In the genomic region with DNA sequence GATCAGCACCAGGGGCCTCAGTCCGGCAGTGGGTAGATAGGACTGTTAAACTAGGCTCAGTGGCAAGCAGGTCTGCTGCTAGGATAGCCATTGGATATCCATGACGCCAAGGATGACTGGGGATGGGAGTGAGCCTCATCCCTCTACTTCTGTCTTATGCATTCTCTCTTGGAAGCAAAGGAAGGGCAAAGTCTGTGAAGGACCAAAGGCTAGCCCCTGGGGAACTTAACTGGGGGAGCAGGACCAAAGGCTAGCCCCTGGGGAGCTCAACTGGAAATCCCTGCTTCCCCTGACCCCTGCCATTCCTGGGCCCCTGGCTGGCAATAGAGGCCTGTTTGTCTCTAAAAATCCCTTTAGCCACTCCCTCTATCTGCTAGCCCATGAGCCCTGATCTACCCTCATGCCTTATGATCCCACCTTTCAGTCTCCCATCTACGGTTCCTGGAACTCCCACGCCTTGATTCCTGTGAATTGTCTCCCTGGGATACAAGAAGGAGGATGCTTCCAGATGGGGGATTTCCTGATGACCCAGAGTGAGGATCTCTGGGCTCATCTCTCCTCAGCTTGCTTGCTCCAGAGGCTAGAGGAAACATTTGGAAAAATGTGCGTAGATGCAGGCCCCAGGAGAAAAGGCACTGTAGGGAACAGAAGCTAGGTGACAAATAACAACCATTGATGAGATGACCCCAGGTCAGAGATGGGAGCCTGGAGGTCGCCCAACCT, we compare ENCODE assay signal across 22 mouse cellular contexts. TPM values are rescaled to one million over a fixed set of nuclear protein-coding genes. Genes with fewer than 3 reads are reported as not detected.
DNase-seq lines count a peak whose midpoint lies in the region; ATAC-seq and TF ChIP-seq lines count a peak whose summit lies in the region.
"Had no signal": no experiment of that assay in that cellular context is flagged by ENCODE, and none has a peak within 500 bp of the region (broad histone marks: within the 10 kb centered on the region; RNA-seq: fewer than 3 reads in every experiment).

No protein-coding gene starts in this region.

- peaks cover 44% of the 10 kb centered on the region for H3K4me1 ChIP-seq in heart, embryonic 15.5 days (replicated peaks)
- H3K4me1 ChIP-seq in midbrain, embryonic 16.5 days (ENCODE audit: control insufficient read depth, insufficient read depth, low read length) = no peaks in the 10 kb centered on the region
- H3K4me1 ChIP-seq in midbrain, embryonic 15.5 days = no peaks in the 10 kb centered on the region
- peaks cover 56% of the 10 kb centered on the region for H3K4me1 ChIP-seq in small intestine, adult 2 months (ENCODE audit: control insufficient read depth, insufficient read depth, insufficient read length, low read length)

- no peak for ATAC-seq in heart, embryonic 15.5 days (replicated peaks; ENCODE audit: insufficient number of reproducible peaks, insufficient read depth, low FRiP score, low read depth)
- ATAC-seq in midbrain, embryonic 16.5 days = no peak
- ATAC-seq in midbrain, embryonic 15.5 days (replicated peaks) = no peak
- ATAC-seq: forebrain, postnatal 0 days; inflammation-experienced regulatory T-cells, adult 6 months; liver, postnatal 0 days had no signal

- TF ChIP-seq POLR2A in small intestine, adult 2 months (IDR thresholded peaks at IDR 0.05; ENCODE audit: low read depth, low read length) = no peak

- peak overlapping the region; percentile 30; the same call in 1 of the 2 replicates for H3K27ac ChIP-seq in heart, embryonic 15.5 days
- peak overlapping the region; percentile 90 for H3K27ac ChIP-seq in layer of hippocampus, adult 2 months
- H3K27ac ChIP-seq in midbrain, embryonic 16.5 days (ENCODE audit: low read length) = 0 out of 2 replicates have a peak overlapping the region, but pooled peaks have one; percentile 22
- no peak overlapping the region for H3K27ac ChIP-seq in midbrain, embryonic 15.5 days
- H3K27ac ChIP-seq in small intestine, adult 2 months (ENCODE audit: insufficient read depth, low read depth, low read length) = peak overlapping the region; percentile 5; the same call in 1 of the 2 replicates
- H3K27ac ChIP-seq: hindbrain, embryonic 12.5 days; kidney, postnatal 0 days; limb, embryonic 12.5 days had no signal

- no peak overlapping the region for H3K4me3 ChIP-seq in heart, embryonic 15.5 days
- H3K4me3 ChIP-seq in layer of hippocampus, adult 2 months = no peak overlapping the region
- no peak overlapping the region for H3K4me3 ChIP-seq in midbrain, embryonic 16.5 days (ENCODE audit: low read depth, low read length)
- H3K4me3 ChIP-seq in midbrain, embryonic 15.5 days = no peak overlapping the region
- no peak overlapping the region for H3K4me3 ChIP-seq in small intestine, adult 2 months (ENCODE audit: low read depth, low read length)
- H3K4me3 ChIP-seq: hindbrain, embryonic 12.5 days; limb, embryonic 12.5 days; megakaryocyte, embryonic 14.5 days had no signal

- H3K4me2 ChIP-seq in heart, embryonic 15.5 days = no peak overlapping the region
- no peak overlapping the region for H3K4me2 ChIP-seq in midbrain, embryonic 16.5 days (ENCODE audit: low read length)
- no peak overlapping the region for H3K4me2 ChIP-seq in midbrain, embryonic 15.5 days
- H3K4me2 ChIP-seq: heart, embryonic 11.5 days; hindbrain, embryonic 12.5 days; limb, embryonic 12.5 days; liver, embryonic 11.5 days had no signal

- TF ChIP-seq CTCF in layer of hippocampus, adult 2 months (conservative IDR thresholded peaks at IDR 0.05) = no peak
- no peak for TF ChIP-seq CTCF in small intestine, adult 2 months (IDR thresholded peaks at IDR 0.05; ENCODE audit: extremely low read depth, insufficient read length, insufficient replicate concordance, low read depth, low read length)

- no peaks in the 10 kb centered on the region for H3K9me3 ChIP-seq in heart, embryonic 15.5 days (replicated peaks)
- no peaks in the 10 kb centered on the region for H3K9me3 ChIP-seq in midbrain, embryonic 16.5 days (replicated peaks; ENCODE audit: control insufficient read depth, low read length, poor library complexity, severe bottlenecking)
- H3K9me3 ChIP-seq in midbrain, embryonic 15.5 days = no peaks in the 10 kb centered on the region
- H3K9me3 ChIP-seq: hindbrain, embryonic 12.5 days; limb, embryonic 12.5 days; megakaryocyte, embryonic 14.5 days had no signal

- no peak overlapping the region for H3K9ac ChIP-seq in heart, embryonic 15.5 days
- H3K9ac ChIP-seq in midbrain, embryonic 16.5 days (ENCODE audit: low read depth, low read length) = no peak overlapping the region
- no peak overlapping the region for H3K9ac ChIP-seq in midbrain, embryonic 15.5 days
- H3K9ac ChIP-seq: forebrain, postnatal 0 days; hindbrain, embryonic 12.5 days; limb, embryonic 12.5 days; liver, postnatal 0 days had no signal

- no peaks in the 10 kb centered on the region; the same call in 1 of the 2 replicates for H3K27me3 ChIP-seq in heart, embryonic 15.5 days
- no peaks in the 10 kb centered on the region for H3K27me3 ChIP-seq in midbrain, embryonic 16.5 days (ENCODE audit: control insufficient read depth, insufficient read depth, low read depth, low read length)
- H3K27me3 ChIP-seq in midbrain, embryonic 15.5 days (replicated peaks) = no peaks in the 10 kb centered on the region
- H3K27me3 ChIP-seq in small intestine, adult 2 months (ENCODE audit: control insufficient read depth, insufficient read depth, low read length) = no peaks in the 10 kb centered on the region
- H3K27me3 ChIP-seq: hindbrain, embryonic 12.5 days; limb, embryonic 12.5 days had no signal

- WGBS in heart, embryonic 15.5 days = 78% methylated on average over 6 of the region's 6 CpGs
- 80% methylated on average over 6 of the region's 6 CpGs for WGBS in midbrain, embryonic 16.5 days
- 71% methylated on average over 6 of the region's 6 CpGs for WGBS in midbrain, embryonic 15.5 days
- 71% methylated on average over 6 of the region's 6 CpGs for WGBS in small intestine, adult 2 months

- no peaks in the 10 kb centered on the region for H3K36me3 ChIP-seq in heart, embryonic 15.5 days
- peaks cover 9% of the 10 kb centered on the region; the same call in 1 of the 2 replicates for H3K36me3 ChIP-seq in midbrain, embryonic 16.5 days (ENCODE audit: control insufficient read depth, insufficient read depth, low read length)
- peaks cover 11% of the 10 kb centered on the region; the same call in 1 of the 2 replicates for H3K36me3 ChIP-seq in midbrain, embryonic 15.5 days (replicated peaks)
- peaks cover 17% of the 10 kb centered on the region for H3K36me3 ChIP-seq in small intestine, adult 2 months (ENCODE audit: control insufficient read depth, insufficient read depth, low read length)
- H3K36me3 ChIP-seq: limb, embryonic 12.5 days had no signal

- DNase-seq in heart, postnatal 4 days = no peak
- DNase-seq in layer of hippocampus, adult 2 months (ENCODE audit: low spot score in 2 of 2) = no peak
- no peak for DNase-seq in layer of hippocampus, postnatal 14 days (ENCODE audit: low spot score in 2 of 2)
- no peak for DNase-seq in MN1 (ENCODE audit: low spot score)
- DNase-seq: adrenal gland, postnatal 10 days; cerebellum, adult 8-10 months; forebrain, postnatal 0 days; gastrocnemius, postnatal 36 days; kidney, adult 18-20 months; liver, postnatal 0 days; thymus, postnatal 25 days had no signal

RNA-seq across cellular contexts. Expression of a gene that starts 24.8 kb away (rescaled TPM):
- 0.58 and 0.66 TPM in 2 replicates for polyA plus RNA-seq in heart, embryonic 15.5 days (2015; fragmentation: Nextera tagmentation; extraction: Ambion mirVana)
- 10 to 100 TPM; 26.0 to 30.1 TPM for total RNA-seq in heart, postnatal 4 days (2021)
- 100 to 1,000 TPM in 1 of 2 experiments, 10 to 100 TPM in 1; 94.4 to 102 TPM for total RNA-seq in layer of hippocampus, adult 2 months (2021)
- total RNA-seq in layer of hippocampus, postnatal 14 days (2021) = 100 to 1,000 TPM in 1 of 2 experiments, 10 to 100 TPM in 1; 95.4 to 102 TPM
- polyA plus RNA-seq in midbrain, embryonic 16.5 days (2015; fragmentation: Nextera tagmentation; extraction: Ambion mirVana) = 1.6 and 1.9 TPM in 2 replicates
- polyA plus RNA-seq in midbrain, embryonic 15.5 days (2015; fragmentation: Nextera tagmentation; extraction: Ambion mirVana) = 2.1 and 2.3 TPM in 2 replicates
- 12.9 and 52.6 TPM in 2 replicates for polyA plus RNA-seq in small intestine, adult 2 months (2012; rRNA removed)
- polyA plus RNA-seq: liver, postnatal 0 days had no signal

RNA-seq across cellular contexts. Expression of a gene that starts 41.5 kb away (rescaled TPM):
- 0.29 and 1.3 TPM in 2 replicates for polyA plus RNA-seq in heart, embryonic 15.5 days (2015; fragmentation: Nextera tagmentation; extraction: Ambion mirVana)
- total RNA-seq in heart, postnatal 4 days (2021) = under 1 TPM; 0.45 to 0.69 TPM
- total RNA-seq in layer of hippocampus, adult 2 months (2021) = 1 to 10 TPM in 1 of 2 experiments, under 1 TPM in 1; 0.79 to 1.7 TPM
- 1 to 10 TPM; 1.1 to 2.4 TPM for total RNA-seq in layer of hippocampus, postnatal 14 days (2021)
- 0.76 and 1.6 TPM in 2 replicates for polyA plus RNA-seq in midbrain, embryonic 16.5 days (2015; fragmentation: Nextera tagmentation; extraction: Ambion mirVana)
- polyA plus RNA-seq in midbrain, embryonic 15.5 days (2015; fragmentation: Nextera tagmentation; extraction: Ambion mirVana) = 0.44 and 1.1 TPM in 2 replicates
- polyA plus RNA-seq in small intestine, adult 2 months (2012; rRNA removed) = 0.19 and 0.27 TPM in 2 replicates
- total RNA-seq: gastrocnemius, postnatal 36 days had no signal
- polyA plus RNA-seq: heart, embryonic 11.5 days; liver, embryonic 11.5 days had no signal

RNA-seq across cellular contexts. Expression of a gene that starts 53.9 kb away (rescaled TPM):
- 100 and 102 TPM in 2 replicates for polyA plus RNA-seq in heart, embryonic 15.5 days (2015; fragmentation: Nextera tagmentation; extraction: Ambion mirVana)
- total RNA-seq in heart, postnatal 4 days (2021) = 10 to 100 TPM; 66.3 to 66.5 TPM
- 10 to 100 TPM; 98.5 to 98.7 TPM for total RNA-seq in layer of hippocampus, adult 2 months (2021)
- total RNA-seq in layer of hippocampus, postnatal 14 days (2021) = 10 to 100 TPM; 97.5 to 98.6 TPM
- 173 and 176 TPM in 2 replicates for polyA plus RNA-seq in midbrain, embryonic 16.5 days (2015; fragmentation: Nextera tagmentation; extraction: Ambion mirVana)
- polyA plus RNA-seq in midbrain, embryonic 15.5 days (2015; fragmentation: Nextera tagmentation; extraction: Ambion mirVana) = 181 and 183 TPM in 2 replicates
- 62.4 and 146 TPM in 2 replicates for polyA plus RNA-seq in small intestine, adult 2 months (2012; rRNA removed)
